Mouse (Mus musculus) stomach, postnatal 0 days (tissue): ENCODE results near the gene Clrn2. TPM values are rescaled to one million over a fixed set of nuclear protein-coding genes. Genes with fewer than 3 reads are reported as not detected.

Experiments
- ATAC-seq: fragments of 200-750 bp; cut with Nextera tagmentation; 2 replicates; pipeline ENCODE4 v1.8.0; 2017; ENCODE audit not compliant: low FRiP score, low TSS enrichment
- DNase-seq: peaks from one replicate; pipeline ENCODE4 v3.0.0-alpha.2; 2016; ENCODE audit warnings: low spot score
- H3K27ac ChIP-seq: fragments of 300-500 bp; sonication (generic); replicated peaks from 2 replicates; pipeline ENCODE4 v1.5.1; 2014; ENCODE audit warnings: mild to moderate bottlenecking, control low read depth
- H3K27me3 ChIP-seq: fragments of 300-500 bp; sonication (generic); 2 replicates; pipeline ENCODE4 v1.6.1; 2014; ENCODE audit warnings: low read length; ENCODE audit not compliant: control insufficient read depth, insufficient read depth
- H3K36me3 ChIP-seq: fragments of 300-500 bp; sonication (generic); 2 replicates; pipeline ENCODE4 v1.6.1; 2014; ENCODE audit warnings: low read length, mixed read lengths; ENCODE audit not compliant: control insufficient read depth, insufficient read depth
- H3K4me1 ChIP-seq: fragments of 300-500 bp; sonication (generic); replicated peaks from 2 replicates; pipeline ENCODE4 v1.6.1; 2014; ENCODE audit warnings: antibody characterized with exemption; ENCODE audit not compliant: control insufficient read depth, insufficient read depth
- H3K4me2 ChIP-seq: fragments of 300-500 bp; sonication (generic); replicated peaks from 2 replicates; pipeline ENCODE4 v1.6.1; 2014; ENCODE audit warnings: low read depth, mild to moderate bottlenecking, control low read depth, moderate library complexity
- H3K4me3 ChIP-seq: fragments of 300-500 bp; sonication (generic); 2 replicates; pipeline ENCODE4 v1.5.1; 2014; ENCODE audit warnings: low read depth, low read length, control low read depth
- H3K9ac ChIP-seq: fragments of 300-500 bp; sonication (generic); 2 replicates; pipeline ENCODE4 v1.6.1; 2014; ENCODE audit warnings: mild to moderate bottlenecking, low read length, control low read depth, mixed read lengths
- H3K9me3 ChIP-seq: fragments of 300-500 bp; sonication (generic); 2 replicates; pipeline ENCODE4 v1.6.1; 2016; ENCODE audit warnings: low read length; ENCODE audit not compliant: control insufficient read depth
- CTCF ChIP-seq: IDR thresholded peaks from 2 replicates; pipeline ENCODE4 v1.5.1; 2016; ENCODE audit warnings: antibody characterized with exemption, low read depth, mild to moderate bottlenecking, moderate library complexity
- EP300 ChIP-seq: optimal IDR thresholded peaks from 2 replicates; pipeline ENCODE3; 2016; ENCODE audit warnings: antibody characterized with exemption
- WGBS: fragments of 180-500 bp; shearing (Covaris S2); extraction: QIAGEN DNeasy Blood & Tissue Kit; methylation state at CpG from one replicate; pipeline ENCODE4 v1.1.7; 2014; 5-methylcytosine and 5-hydroxymethylcytosine counted together
- polyA plus RNA-seq: library from polyadenylated mRNA; unstranded; fragments of >200 nt; fragmentation: Nextera tagmentation; extraction: Ambion mirVana; gene quantifications from 2 replicates; pipeline ENCODE4 v1.2.1, GENCODE M21; 2015

The Clrn2 gene
- polyA plus RNA-seq, 1 experiment from 2014 or later: not detected

- no peaks in the 10 kb centered on the region for H3K27me3 ChIP-seq
- H3K27ac ChIP-seq: no peak overlapping the region
- DNase-seq: no peak
- WGBS: 83% methylated on average over 14 of the region's 14 CpGs
- H3K36me3 ChIP-seq: peaks cover 16% of the 10 kb centered on the region
- no peak overlapping the region for H3K4me3 ChIP-seq
- H3K9me3 ChIP-seq: no peaks in the 10 kb centered on the region
- no peak for ATAC-seq
- no peak overlapping the region for H3K9ac ChIP-seq
- H3K4me1 ChIP-seq: no peaks in the 10 kb centered on the region
- no peak overlapping the region for H3K4me2 ChIP-seq
- TF ChIP-seq EP300 (no peak), CTCF (no peak)
Observed at GRCm38 (mm10) chr5:45435967-45436950, 17.3 kb upstream of the Clrn2 start.

GRCm38 (mm10) chr5:45437826-45438225 is 15.7 kb upstream of the Clrn2 start:
- TF ChIP-seq CTCF (no peak), EP300 (no peak)
- Histone ChIP-seq H3K27me3 (no peaks in the 10 kb centered on the region), H3K9me3 (no peaks in the 10 kb centered on the region), H3K4me2 (no peak overlapping the region), H3K4me1 (no peaks in the 10 kb centered on the region), H3K27ac (no peak overlapping the region), H3K4me3 (no peak overlapping the region), H3K36me3 (peaks cover 19% of the 10 kb centered on the region), H3K9ac (no peak overlapping the region)
- 68% methylated on average over 4 of the region's 4 CpGs for WGBS
- DNase-seq (no peak), ATAC-seq (no peak)

DNA sequence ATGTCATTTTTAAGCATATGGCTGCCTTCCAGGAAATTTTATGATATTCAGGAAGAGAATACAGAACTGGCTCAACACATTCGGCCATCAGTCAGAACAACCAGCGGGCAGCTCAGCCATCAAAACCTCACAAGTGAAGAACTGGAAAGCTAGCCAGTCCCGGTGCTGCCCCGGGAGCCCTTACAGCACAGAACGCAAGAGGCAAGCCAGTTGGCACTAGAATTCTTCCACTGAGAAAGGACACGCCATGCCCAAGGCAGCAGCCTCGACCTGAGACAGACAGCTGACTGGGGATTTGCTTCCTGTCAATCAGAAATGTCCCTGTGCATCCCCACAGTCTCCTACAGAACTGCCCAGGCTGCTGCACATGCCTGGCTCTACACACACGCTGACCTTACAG is 15.2 kb upstream of the Clrn2 start:
- H3K9me3 ChIP-seq: no peaks in the 10 kb centered on the region
- WGBS: 89% methylated on average over 8 of the region's 8 CpGs

GRCm38 (mm10) chr5:45441124-45441523 is 12.4 kb upstream of the Clrn2 start:
- Histone ChIP-seq H3K9ac (no peak overlapping the region), H3K4me3 (no peak overlapping the region), H3K27ac (no peak overlapping the region), H3K4me1 (no peaks in the 10 kb centered on the region), H3K36me3 (peaks cover 12% of the 10 kb centered on the region), H3K27me3 (no peaks in the 10 kb centered on the region), H3K4me2 (no peak overlapping the region), H3K9me3 (no peaks in the 10 kb centered on the region)
- TF ChIP-seq EP300 (no peak), CTCF (no peak)
- 59% methylated on average over 3 of the region's 3 CpGs for WGBS
- DNase-seq: no peak
- no peak for ATAC-seq

More for the DNA sequence above, 15.2 kb upstream of the Clrn2 start:
- DNase-seq (no peak), ATAC-seq (no peak)
- no peak overlapping the region for H3K9ac ChIP-seq
- TF ChIP-seq CTCF (no peak), EP300 (no peak)
- H3K27ac ChIP-seq: no peak overlapping the region
- H3K4me3 ChIP-seq: no peak overlapping the region
- no peak overlapping the region for H3K4me2 ChIP-seq
- H3K36me3 ChIP-seq: peaks cover 19% of the 10 kb centered on the region
- no peaks in the 10 kb centered on the region for H3K4me1 ChIP-seq
- no peaks in the 10 kb centered on the region for H3K27me3 ChIP-seq

- Histone ChIP-seq H3K9ac (no peak overlapping the region), H3K27ac (no peak overlapping the region), H3K4me2 (no peak overlapping the region), H3K4me1 (no peaks in the 10 kb centered on the region), H3K4me3 (no peak overlapping the region), H3K36me3 (peaks cover 10% of the 10 kb centered on the region), H3K9me3 (no peaks in the 10 kb centered on the region), H3K27me3 (no peaks in the 10 kb centered on the region)
- TF ChIP-seq EP300 (no peak), CTCF (no peak)
- 41% methylated on average over 3 of the region's 3 CpGs for WGBS
- no peak for DNase-seq
- ATAC-seq: no peak
Observed at GRCm38 (mm10) chr5:45441745-45442144, 11.8 kb upstream of the Clrn2 start.
